Mouse (Mus musculus): ENCODE results near the gene Gnat2. TPM values are rescaled to one million over a fixed set of nuclear protein-coding genes. Genes with fewer than 3 reads are reported as not detected.

Gene Gnat2
- total and polyA plus RNA-seq, 3 experiments = 2.0 to 10.2 (median 2.4) TPM

DNA sequence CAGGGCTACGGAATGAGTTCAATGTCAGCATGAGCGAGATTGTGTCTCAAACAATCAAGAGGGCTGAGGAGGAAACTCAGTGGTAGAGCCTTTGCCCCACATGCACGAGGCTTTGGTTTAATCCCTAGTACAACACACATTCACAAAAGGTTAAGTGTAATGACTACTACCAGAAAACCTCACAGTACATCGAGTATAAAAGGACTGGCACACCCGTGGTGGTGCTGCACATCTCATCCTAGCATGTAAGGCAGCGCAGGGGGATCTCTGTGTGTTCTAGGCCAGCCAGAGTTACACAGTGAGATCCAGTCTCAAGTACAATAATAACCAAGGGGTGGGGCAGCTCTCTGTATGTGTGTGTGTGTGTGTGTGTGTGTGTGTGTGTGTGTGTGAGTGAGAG is 24.9 kb downstream of the Gnat2 start:
- ATAC-seq (ENCODE audit: extremely low read depth, insufficient number of reproducible peaks, low FRiP score, poor library complexity, severe bottlenecking) = no peak
- no peak for DNase-seq (ENCODE audit: low spot score)
- Histone ChIP-seq H3K27me3 (ENCODE audit: insufficient read depth, low read length) (no peaks in the 10 kb centered on the region), H3K4me1 (ENCODE audit: insufficient read depth, low read depth, low read length) (peaks cover 10% of the 10 kb centered on the region), H3K36me3 (replicated peaks) (peaks cover 89% of the 10 kb centered on the region), H3K9me3 (replicated peaks) (no peaks in the 10 kb centered on the region), H3K4me3 (ENCODE audit: low read depth, low read length) (no peak overlapping the region)
- TF ChIP-seq CTCF (IDR thresholded peaks at IDR 0.05; ENCODE audit: low read depth, low read length) (no peak), GATA1 (IDR thresholded peaks at IDR 0.05; ENCODE audit: borderline replicate concordance, low read length) (no peak)

DNA sequence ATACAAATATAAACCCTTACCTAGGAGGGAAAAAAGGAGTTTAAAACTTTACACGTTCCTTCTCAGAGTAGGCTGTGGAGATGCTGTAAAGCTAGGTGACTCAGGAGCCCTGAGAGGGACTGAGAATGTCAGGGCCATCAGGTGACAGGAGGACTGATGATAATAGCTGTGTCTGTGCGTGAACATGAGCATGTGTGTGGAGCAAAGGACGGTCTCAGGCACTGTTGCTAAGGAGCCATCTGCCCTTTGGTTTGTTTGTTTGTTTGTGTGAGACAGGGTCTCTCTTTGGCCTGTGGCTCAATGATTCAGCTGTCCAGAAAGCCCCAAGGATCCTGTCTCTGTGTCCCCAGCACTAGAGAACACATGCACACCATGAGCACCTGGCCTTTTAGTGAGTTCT is 28.5 kb downstream of the Gnat2 start:
- DNase-seq (ENCODE audit: low spot score) (no peak), ATAC-seq (ENCODE audit: extremely low read depth, insufficient number of reproducible peaks, low FRiP score, poor library complexity, severe bottlenecking) (no peak)
- Histone ChIP-seq H3K4me1 (ENCODE audit: insufficient read depth, low read depth, low read length) (peaks cover 26% of the 10 kb centered on the region), H3K4me3 (ENCODE audit: low read depth, low read length) (no peak overlapping the region), H3K9me3 (replicated peaks) (no peaks in the 10 kb centered on the region), H3K36me3 (replicated peaks) (peaks cover 85% of the 10 kb centered on the region), H3K27me3 (ENCODE audit: insufficient read depth, low read length) (no peaks in the 10 kb centered on the region)
- no peak for TF ChIP-seq CTCF (IDR thresholded peaks at IDR 0.05; ENCODE audit: low read depth, low read length)
- TF ChIP-seq TAL1 (conservative IDR thresholded peaks at IDR 0.05; ENCODE audit: low read depth, low read length) = no peak
- no peak for TF ChIP-seq POLR2AphosphoS5 (IDR thresholded peaks at IDR 0.05; ENCODE audit: insufficient replicate concordance, low read depth, low read length)
- no peak for TF ChIP-seq GATA1 (IDR thresholded peaks at IDR 0.05; ENCODE audit: borderline replicate concordance, low read length)
- TF ChIP-seq GATA2 (IDR thresholded peaks at IDR 0.05; ENCODE audit: borderline replicate concordance, low read depth, low read length) = no peak

DNA sequence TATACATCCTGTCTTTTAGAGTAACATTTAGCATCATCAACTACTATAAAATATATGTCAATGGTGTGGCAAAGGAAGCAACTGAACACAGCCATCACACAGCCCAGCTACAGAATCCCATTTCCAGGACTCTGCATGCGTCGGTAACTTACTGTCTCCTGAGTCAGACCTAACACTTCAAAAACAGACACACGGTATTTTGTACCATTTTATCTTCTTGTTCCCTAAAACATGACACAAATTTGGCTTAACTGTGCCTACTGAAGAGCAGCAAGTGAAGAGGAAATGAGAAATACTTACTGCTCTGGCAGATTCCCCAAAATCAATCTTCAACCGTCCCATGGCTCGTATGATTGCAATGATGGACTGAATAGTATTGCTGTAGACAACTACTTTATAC is 30.7 kb downstream of the Gnat2 start:
- Histone ChIP-seq H3K4me1 (ENCODE audit: insufficient read depth, low read depth, low read length) (peaks cover 39% of the 10 kb centered on the region), H3K27me3 (ENCODE audit: insufficient read depth, low read length) (no peaks in the 10 kb centered on the region), H3K4me3 (ENCODE audit: low read depth, low read length) (no peak overlapping the region), H3K9me3 (replicated peaks) (no peaks in the 10 kb centered on the region), H3K36me3 (replicated peaks) (peaks cover 77% of the 10 kb centered on the region)
- ATAC-seq (ENCODE audit: extremely low read depth, insufficient number of reproducible peaks, low FRiP score, poor library complexity, severe bottlenecking) (no peak), DNase-seq (ENCODE audit: low spot score) (no peak)
- TF ChIP-seq CTCF (IDR thresholded peaks at IDR 0.05; ENCODE audit: low read depth, low read length) (no peak), TAL1 (conservative IDR thresholded peaks at IDR 0.05; ENCODE audit: low read depth, low read length) (no peak), GATA1 (IDR thresholded peaks at IDR 0.05; ENCODE audit: borderline replicate concordance, low read length) (no peak), POLR2AphosphoS5 (IDR thresholded peaks at IDR 0.05; ENCODE audit: insufficient replicate concordance, low read depth, low read length) (no peak), GATA2 (IDR thresholded peaks at IDR 0.05; ENCODE audit: borderline replicate concordance, low read depth, low read length) (no peak)

DNA sequence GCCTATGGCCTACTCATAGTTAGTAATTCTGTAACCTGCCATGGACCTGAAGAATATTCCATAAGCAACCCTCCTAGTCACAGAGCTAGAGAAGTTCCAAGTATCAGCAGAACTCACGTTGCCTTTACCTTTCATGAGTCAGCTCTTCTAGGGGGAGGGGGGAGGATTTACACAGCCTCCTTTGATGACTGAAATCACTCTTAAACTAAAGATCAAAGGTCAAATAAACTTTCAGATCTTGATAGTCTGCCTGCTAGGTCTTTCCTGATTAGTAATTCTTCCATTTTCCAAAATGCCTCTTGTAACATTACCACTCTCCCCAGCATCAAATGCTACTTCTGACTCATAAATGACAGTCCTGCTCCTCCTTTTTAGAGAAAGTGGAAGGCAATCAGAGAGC is 31.5 kb downstream of the Gnat2 start:
- TF ChIP-seq GATA1 (IDR thresholded peaks at IDR 0.05; ENCODE audit: borderline replicate concordance, low read length) (no peak), TAL1 (conservative IDR thresholded peaks at IDR 0.05; ENCODE audit: low read depth, low read length) (no peak), GATA2 (IDR thresholded peaks at IDR 0.05; ENCODE audit: borderline replicate concordance, low read depth, low read length) (no peak), CTCF (IDR thresholded peaks at IDR 0.05; ENCODE audit: low read depth, low read length) (no peak), POLR2AphosphoS5 (IDR thresholded peaks at IDR 0.05; ENCODE audit: insufficient replicate concordance, low read depth, low read length) (no peak)
- ATAC-seq (ENCODE audit: extremely low read depth, insufficient number of reproducible peaks, low FRiP score, poor library complexity, severe bottlenecking) = no peak
- no peaks in the 10 kb centered on the region for H3K27me3 ChIP-seq (ENCODE audit: insufficient read depth, low read length)
- H3K4me3 ChIP-seq (ENCODE audit: low read depth, low read length) = no peak overlapping the region
- no peak for DNase-seq (ENCODE audit: low spot score)
- peaks cover 76% of the 10 kb centered on the region for H3K36me3 ChIP-seq (replicated peaks)
- no peaks in the 10 kb centered on the region for H3K9me3 ChIP-seq (replicated peaks)
- H3K4me1 ChIP-seq (ENCODE audit: insufficient read depth, low read depth, low read length) = peaks cover 44% of the 10 kb centered on the region

DNA sequence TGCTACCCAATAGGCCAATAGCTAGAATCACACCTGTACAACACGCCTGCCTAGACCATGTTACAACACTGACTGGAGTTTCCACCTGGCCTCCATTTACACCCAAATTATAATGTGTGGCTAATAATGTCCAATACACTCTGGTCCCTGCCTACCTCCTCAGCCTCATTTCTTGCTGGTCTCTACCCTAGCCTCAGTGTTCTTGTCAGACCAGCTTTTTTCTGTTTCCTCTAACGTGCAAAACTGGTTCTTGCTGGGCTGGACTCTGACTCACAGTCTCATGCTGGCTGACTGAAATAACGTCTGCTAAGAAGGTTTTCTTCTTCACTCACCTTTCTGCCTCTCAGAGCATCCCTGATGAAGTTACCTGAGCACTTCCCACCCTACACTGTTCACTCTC is 33.7 kb downstream of the Gnat2 start:
- H3K27me3 ChIP-seq (ENCODE audit: insufficient read depth, low read length) = no peaks in the 10 kb centered on the region
- DNase-seq (ENCODE audit: low spot score) (no peak), ATAC-seq (ENCODE audit: extremely low read depth, insufficient number of reproducible peaks, low FRiP score, poor library complexity, severe bottlenecking) (no peak)
- peaks cover 62% of the 10 kb centered on the region for H3K4me1 ChIP-seq (ENCODE audit: insufficient read depth, low read depth, low read length)
- TF ChIP-seq GATA1 (IDR thresholded peaks at IDR 0.05; ENCODE audit: borderline replicate concordance, low read length) (no peak), CTCF (IDR thresholded peaks at IDR 0.05; ENCODE audit: low read depth, low read length) (no peak), POLR2AphosphoS5 (IDR thresholded peaks at IDR 0.05; ENCODE audit: insufficient replicate concordance, low read depth, low read length) (no peak), TAL1 (conservative IDR thresholded peaks at IDR 0.05; ENCODE audit: low read depth, low read length) (no peak), GATA2 (IDR thresholded peaks at IDR 0.05; ENCODE audit: borderline replicate concordance, low read depth, low read length) (no peak)
- H3K4me3 ChIP-seq (ENCODE audit: low read depth, low read length) = no peak overlapping the region
- no peaks in the 10 kb centered on the region for H3K9me3 ChIP-seq (replicated peaks)
- peaks cover 70% of the 10 kb centered on the region for H3K36me3 ChIP-seq (replicated peaks)

DNA sequence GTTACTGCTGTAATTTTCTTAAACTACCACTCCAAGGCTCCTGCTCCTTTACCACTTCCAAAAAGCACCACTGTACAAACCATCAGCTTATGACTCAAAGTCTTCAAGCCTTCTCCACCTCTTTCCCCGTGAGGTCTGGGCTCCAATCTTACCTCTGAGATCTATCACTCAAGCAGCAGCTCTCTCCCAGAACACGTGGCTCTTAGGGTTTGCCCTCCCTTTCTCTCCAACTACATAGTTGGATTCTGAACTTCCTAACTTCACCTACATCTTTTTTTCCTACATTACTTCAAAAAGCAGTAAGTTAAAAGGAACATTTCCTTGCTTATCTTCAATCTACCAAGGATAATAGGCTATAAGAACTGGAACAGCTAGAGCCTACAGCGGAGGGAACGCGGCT is 35.9 kb downstream of the Gnat2 start:
- DNase-seq (ENCODE audit: low spot score) (no peak), ATAC-seq (ENCODE audit: extremely low read depth, insufficient number of reproducible peaks, low FRiP score, poor library complexity, severe bottlenecking) (no peak)
- H3K4me1 ChIP-seq (ENCODE audit: insufficient read depth, low read depth, low read length) = peaks cover 83% of the 10 kb centered on the region
- no peak for TF ChIP-seq TAL1 (conservative IDR thresholded peaks at IDR 0.05; ENCODE audit: low read depth, low read length)
- no peak for TF ChIP-seq POLR2AphosphoS5 (IDR thresholded peaks at IDR 0.05; ENCODE audit: insufficient replicate concordance, low read depth, low read length)
- no peak for TF ChIP-seq GATA1 (IDR thresholded peaks at IDR 0.05; ENCODE audit: borderline replicate concordance, low read length)
- no peak for TF ChIP-seq GATA2 (IDR thresholded peaks at IDR 0.05; ENCODE audit: borderline replicate concordance, low read depth, low read length)
- TF ChIP-seq CTCF (IDR thresholded peaks at IDR 0.05; ENCODE audit: low read depth, low read length) = no peak
- no peak overlapping the region; the same call in 1 of the 2 replicates for H3K4me3 ChIP-seq (ENCODE audit: low read depth, low read length)
- H3K9me3 ChIP-seq (replicated peaks) = no peaks in the 10 kb centered on the region
- no peaks in the 10 kb centered on the region for H3K27me3 ChIP-seq (ENCODE audit: insufficient read depth, low read length)
- H3K36me3 ChIP-seq (replicated peaks) = peaks cover 65% of the 10 kb centered on the region

DNA sequence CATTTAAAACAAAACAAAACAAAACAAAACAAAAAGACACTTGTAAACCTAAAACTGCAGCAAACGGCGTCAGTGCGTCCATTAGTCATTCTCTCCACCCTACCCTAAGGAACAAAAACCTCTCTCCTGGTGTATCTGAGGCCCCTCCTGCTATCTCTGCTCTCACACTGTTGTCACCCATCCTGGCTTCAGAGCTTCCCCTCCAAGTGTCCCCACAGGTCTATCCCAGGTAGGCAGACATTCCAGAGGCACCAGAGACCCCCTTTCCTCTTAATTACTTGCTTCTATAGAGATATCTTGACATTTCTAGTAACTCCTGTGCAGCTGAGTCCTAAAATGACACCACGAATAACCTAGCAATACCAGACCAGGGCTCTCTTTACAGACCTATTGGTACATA is 36.8 kb downstream of the Gnat2 start:
- peaks cover 64% of the 10 kb centered on the region for H3K36me3 ChIP-seq (replicated peaks)
- H3K4me3 ChIP-seq (ENCODE audit: low read depth, low read length) = peak overlapping the region; percentile 45; the same call in 1 of the 2 replicates
- DNase-seq (ENCODE audit: low spot score) = no peak
- TF ChIP-seq POLR2AphosphoS5 (IDR thresholded peaks at IDR 0.05; ENCODE audit: insufficient replicate concordance, low read depth, low read length) (no peak), GATA2 (IDR thresholded peaks at IDR 0.05; ENCODE audit: borderline replicate concordance, low read depth, low read length) (no peak), GATA1 (IDR thresholded peaks at IDR 0.05; ENCODE audit: borderline replicate concordance, low read length) (no peak), CTCF (IDR thresholded peaks at IDR 0.05; ENCODE audit: low read depth, low read length) (no peak), TAL1 (conservative IDR thresholded peaks at IDR 0.05; ENCODE audit: low read depth, low read length) (no peak)
- peaks cover 81% of the 10 kb centered on the region for H3K4me1 ChIP-seq (ENCODE audit: insufficient read depth, low read depth, low read length)
- H3K27me3 ChIP-seq (ENCODE audit: insufficient read depth, low read length) = no peaks in the 10 kb centered on the region
- no peaks in the 10 kb centered on the region for H3K9me3 ChIP-seq (replicated peaks)
- no peak for ATAC-seq (ENCODE audit: extremely low read depth, insufficient number of reproducible peaks, low FRiP score, poor library complexity, severe bottlenecking)
